ENCODE assay signal across 9 mouse cellular contexts in genomic region chr3:101711594-101712171, GRCm38 (mm10).
A peak's percentile ranks its signal among the peaks of the same experiment; 100 is the strongest.
DNase-seq lines count a peak whose midpoint lies in the region; ATAC-seq and TF ChIP-seq lines count a peak whose summit lies in the region.
"Had no signal": no experiment of that assay in that cellular context is flagged by ENCODE, and none has a peak within 500 bp of the region (broad histone marks: within the 10 kb centered on the region; RNA-seq: fewer than 3 reads in every experiment).

No protein-coding gene starts in this region.

- H3K36me3 ChIP-seq in E14TG2a.4 (ENCODE audit: insufficient read depth, low read length), result no peaks in the 10 kb centered on the region
- H3K36me3 ChIP-seq in intestine, postnatal 0 days (ENCODE audit: control insufficient read depth, insufficient read depth), result no peaks in the 10 kb centered on the region
- no peaks in the 10 kb centered on the region for H3K36me3 ChIP-seq in midbrain, embryonic 10.5 days

- WGBS in intestine, postnatal 0 days, result 12% methylated on average over 11 of the region's 11 CpGs
- WGBS in midbrain, embryonic 10.5 days, result 8% methylated on average over 11 of the region's 11 CpGs

- H3K27me3 ChIP-seq in E14TG2a.4 (ENCODE audit: insufficient read depth, low read length), result no peaks in the 10 kb centered on the region
- no peaks in the 10 kb centered on the region for H3K27me3 ChIP-seq in intestine, postnatal 0 days (replicated peaks; ENCODE audit: control insufficient read depth, insufficient read depth, low read length)
- peaks cover 11% of the 10 kb centered on the region; the same call in 1 of the 2 replicates for H3K27me3 ChIP-seq in midbrain, embryonic 10.5 days (ENCODE audit: low read depth, poor library complexity, severe bottlenecking)

- H3K27ac ChIP-seq in intestine, postnatal 0 days (ENCODE audit: low read depth, low read length), result peak overlapping the region; percentile 81
- peak overlapping the region; percentile 39 for H3K27ac ChIP-seq in midbrain, embryonic 10.5 days (replicated peaks)
- H3K27ac ChIP-seq: macrophage had no signal

- peak; percentile 33 for DNase-seq in brain, adult 2 months (ENCODE audit: low read depth, low spot score)
- DNase-seq in heart, adult 11 months, result peak; percentile 98
- peak; percentile 41 for DNase-seq in midbrain, embryonic 10.5 days (ENCODE audit: low spot score)
- DNase-seq in left cerebral cortex, adult 18-20 months (ENCODE audit: low spot score in 2 of 2), result no peak
- no peak for DNase-seq in layer of hippocampus, adult 9-10 months (ENCODE audit: low spot score)

- peak overlapping the region; percentile 43 for H3K4me2 ChIP-seq in intestine, postnatal 0 days (replicated peaks; ENCODE audit: low read depth)

- H3K9me3 ChIP-seq in E14TG2a.4 (ENCODE audit: low read length), result no peaks in the 10 kb centered on the region
- H3K9me3 ChIP-seq in intestine, postnatal 0 days (ENCODE audit: control insufficient read depth), result no peaks in the 10 kb centered on the region
- no peaks in the 10 kb centered on the region for H3K9me3 ChIP-seq in midbrain, embryonic 10.5 days (replicated peaks)

- H3K9ac ChIP-seq in intestine, postnatal 0 days (ENCODE audit: low read depth, low read length), result peak overlapping the region; percentile 13; the same call in 1 of the 2 replicates

- peak overlapping the region; percentile 65 for H3K4me3 ChIP-seq in E14TG2a.4 (replicated peaks; ENCODE audit: low read length)
- no peak overlapping the region for H3K4me3 ChIP-seq in intestine, postnatal 0 days (ENCODE audit: low read depth, low read length)
- no peak overlapping the region for H3K4me3 ChIP-seq in midbrain, embryonic 10.5 days

- no peak for TF ChIP-seq CTCF in E14TG2a.4 (conservative IDR thresholded peaks at IDR 0.05; ENCODE audit: low read length)
- no peak for TF ChIP-seq CTCF in intestine, postnatal 0 days (IDR thresholded peaks at IDR 0.05; ENCODE audit: low read depth)

- ATAC-seq in intestine, postnatal 0 days, result peak; percentile 59
- no peak for ATAC-seq in inflammation-experienced regulatory T-cells, adult 6 months

- H3K4me1 ChIP-seq in E14TG2a.4 (replicated peaks; ENCODE audit: low read depth, low read length), result peaks cover 76% of the 10 kb centered on the region
- peaks cover 39% of the 10 kb centered on the region for H3K4me1 ChIP-seq in intestine, postnatal 0 days (replicated peaks; ENCODE audit: control insufficient read depth, insufficient read depth, low read length)
- peaks cover 28% of the 10 kb centered on the region for H3K4me1 ChIP-seq in midbrain, embryonic 10.5 days

Comparison
In these comparisons a context has a peak if more than half of its experiments do, and no peak if none do; other contexts are left out.
1. DNase-seq: peak in brain, adult 2 months (single experiment), heart, adult 11 months (single experiment) and midbrain, embryonic 10.5 days (single experiment); none in left cerebral cortex, adult 18-20 months (0 of 2) and layer of hippocampus, adult 9-10 months (single experiment).